Mouse (Mus musculus) bone marrow, adult 2 months (tissue): ENCODE measurements around the gene Med16.

Experiments
- CTCF ChIP-seq: fragments of 200-500 bp; IDR thresholded peaks from 2 replicates; pipeline ENCODE4 v1.5.1; 2011; ENCODE audit warnings: low read length, control low read depth; ENCODE audit not compliant: control insufficient read depth, insufficient read depth
- POLR2A ChIP-seq: fragments of 200-500 bp; IDR thresholded peaks from 2 replicates; pipeline ENCODE4 v1.6.1; 2011; ENCODE audit warnings: low read depth, mild to moderate bottlenecking, control low read depth, low read length, borderline replicate concordance; ENCODE audit not compliant: control insufficient read depth

DNA sequence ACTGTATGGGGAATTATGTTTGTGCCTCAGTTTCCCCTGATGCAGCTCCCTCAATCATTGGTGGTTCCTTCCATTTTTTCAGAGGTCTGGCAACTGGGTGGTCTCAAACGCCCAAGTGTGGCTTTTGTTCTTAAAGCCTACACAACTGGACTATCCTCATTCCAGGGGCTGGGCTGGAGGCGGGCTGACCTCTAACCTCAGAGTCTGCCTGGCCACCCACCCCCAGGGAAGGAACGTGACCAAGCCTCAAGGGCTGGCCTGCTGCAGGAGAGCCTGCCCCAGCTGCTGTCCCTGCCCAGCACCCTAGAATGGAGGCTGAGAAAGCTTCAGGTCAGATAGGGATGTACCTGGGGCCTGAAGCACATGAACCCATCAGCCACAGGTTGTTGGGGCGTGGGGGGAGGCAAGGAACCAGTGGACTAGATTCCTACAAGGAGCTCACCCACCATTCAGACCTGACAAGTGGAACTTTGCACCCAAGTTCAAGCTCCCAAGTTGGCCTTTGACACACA lies 48.0 kb upstream of the Med16 start:
- TF ChIP-seq CTCF: no peak
- TF ChIP-seq POLR2A: no peak
